Comparison of ENCODE assay signal across 9 mouse cellular contexts in the genomic region with DNA sequence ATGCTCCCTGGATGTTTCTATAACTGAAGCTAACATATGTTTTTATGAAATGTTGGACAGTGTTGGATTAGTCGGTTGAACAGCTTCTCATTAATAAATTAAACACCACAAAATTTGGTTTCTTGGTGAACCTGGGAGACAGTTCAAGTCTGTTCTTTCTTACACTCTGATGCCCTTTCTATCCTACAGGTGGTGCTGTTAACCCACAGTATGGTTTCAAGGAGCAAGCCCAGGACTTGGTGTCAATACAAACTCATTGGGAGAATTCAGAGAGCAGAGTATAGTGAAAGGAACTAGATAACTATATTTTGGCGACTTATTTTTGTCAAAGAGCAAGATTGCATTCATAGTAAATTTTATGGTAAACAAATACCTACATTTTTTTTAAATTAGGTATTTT.
DNase-seq lines count a peak whose midpoint lies in the region; ATAC-seq and TF ChIP-seq lines count a peak whose summit lies in the region.
"Had no signal": no experiment of that assay in that cellular context is flagged by ENCODE, and none has a peak within 500 bp of the region (broad histone marks: within the 10 kb centered on the region; RNA-seq: fewer than 3 reads in every experiment).

No protein-coding gene starts in this region.

- in situ Hi-C loops in Patski (cut with MboI; ENCODE audit: low pct_unique_long_range_greater_than_20kb), result no loop called here

- H3K4me1 ChIP-seq in forebrain, embryonic 15.5 days, result no peaks in the 10 kb centered on the region
- no peaks in the 10 kb centered on the region for H3K4me1 ChIP-seq in neural tube, embryonic 14.5 days (ENCODE audit: control insufficient read depth, insufficient read depth, low read length)
- H3K4me1 ChIP-seq: lung, embryonic 15.5 days had no signal

- H3K27ac ChIP-seq in forebrain, embryonic 15.5 days (replicated peaks), result no peak overlapping the region
- H3K27ac ChIP-seq in neural tube, embryonic 14.5 days (ENCODE audit: low read depth, low read length), result no peak overlapping the region
- H3K27ac ChIP-seq: lung, embryonic 15.5 days had no signal

- H3K27me3 ChIP-seq in Patski, result no peaks in the 10 kb centered on the region
- H3K27me3 ChIP-seq in forebrain, embryonic 15.5 days, result no peaks in the 10 kb centered on the region
- no peaks in the 10 kb centered on the region for H3K27me3 ChIP-seq in neural tube, embryonic 14.5 days (ENCODE audit: control insufficient read depth, insufficient read depth, low read length)
- H3K27me3 ChIP-seq: lung, embryonic 15.5 days had no signal

- H3K9ac ChIP-seq in forebrain, embryonic 15.5 days (replicated peaks), result no peak overlapping the region
- no peak overlapping the region for H3K9ac ChIP-seq in neural tube, embryonic 14.5 days (replicated peaks; ENCODE audit: low read depth, low read length)
- H3K9ac ChIP-seq: lung, embryonic 15.5 days had no signal

- H3K36me3 ChIP-seq in forebrain, embryonic 15.5 days, result no peaks in the 10 kb centered on the region
- no peaks in the 10 kb centered on the region for H3K36me3 ChIP-seq in neural tube, embryonic 14.5 days (ENCODE audit: control insufficient read depth, insufficient read depth, low read length)
- H3K36me3 ChIP-seq: lung, embryonic 15.5 days had no signal

- ATAC-seq in Patski, result no peak
- peak; percentile 71; the same call in 1 of the 2 replicates for ATAC-seq in forebrain, embryonic 15.5 days (replicated peaks)
- ATAC-seq in neural tube, embryonic 14.5 days (ENCODE audit: low read depth), result peak; percentile 79

- H3K4me2 ChIP-seq in forebrain, embryonic 15.5 days (replicated peaks), result no peak overlapping the region
- H3K4me2 ChIP-seq in neural tube, embryonic 14.5 days (ENCODE audit: low read depth, low read length), result no peak overlapping the region
- H3K4me2 ChIP-seq: lung, embryonic 15.5 days had no signal

- H3K9me3 ChIP-seq in forebrain, embryonic 15.5 days, result no peaks in the 10 kb centered on the region
- H3K9me3 ChIP-seq in neural tube, embryonic 14.5 days (ENCODE audit: control insufficient read depth, low read length), result no peaks in the 10 kb centered on the region
- H3K9me3 ChIP-seq: lung, embryonic 15.5 days had no signal

- 24% methylated on average over 2 of the region's 2 CpGs for WGBS in forebrain, embryonic 15.5 days
- WGBS in neural tube, embryonic 14.5 days, result 30% methylated on average over 2 of the region's 2 CpGs

- CTCF ChIA-PET in Patski (lab: Charles Lee), result no interaction called here

- TF ChIP-seq CTCF in Patski (IDR thresholded peaks at IDR 0.05), result peak; percentile 13

- DNase-seq in left cerebral cortex, adult 11 months (ENCODE audit: low spot score), result peak; percentile 6
- no peak for DNase-seq in left cerebral cortex, adult 18-20 months (ENCODE audit: low spot score in 2 of 2)
- DNase-seq in Patski (ENCODE audit: low read depth, low spot score), result no peak
- DNase-seq in adrenal gland, postnatal 36 days, result no peak
- DNase-seq in MN1 (ENCODE audit: low spot score), result no peak
- no peak for DNase-seq in heart, postnatal 4 days

- H3K4me3 ChIP-seq in forebrain, embryonic 15.5 days, result no peak overlapping the region
- H3K4me3 ChIP-seq in neural tube, embryonic 14.5 days (ENCODE audit: low read depth, low read length), result no peak overlapping the region
- H3K4me3 ChIP-seq: lung, embryonic 15.5 days had no signal

- POLR2A ChIA-PET in Patski (lab: Charles Lee), result no interaction called here
